Mouse (Mus musculus) heart, embryonic 16.5 days (tissue): ENCODE measurements around the gene Thsd7b. TPM values are rescaled to one million over a fixed set of nuclear protein-coding genes. Genes with fewer than 3 reads are reported as not detected.

Experiments
- ATAC-seq: fragments of 200-750 bp; cut with Nextera tagmentation; replicated peaks from 2 replicates; pipeline ENCODE4 v1.8.0; 2017; ENCODE audit warnings: moderate number of reproducible peaks; ENCODE audit not compliant: insufficient read depth, low FRiP score; ENCODE audit errors: extremely low read depth
- H3K27ac ChIP-seq: fragments of 300-500 bp; sonication (generic); 2 replicates; pipeline ENCODE4 v1.5.1; 2014; ENCODE audit warnings: mild to moderate bottlenecking, low read length, control low read depth, moderate library complexity
- H3K27me3 ChIP-seq: fragments of 300-500 bp; sonication (generic); 2 replicates; pipeline ENCODE4 v1.6.1; 2014; ENCODE audit warnings: low read length, mixed read lengths; ENCODE audit not compliant: control insufficient read depth, insufficient read depth
- H3K36me3 ChIP-seq: fragments of 300-500 bp; sonication (generic); 2 replicates; pipeline ENCODE4 v1.6.1; 2014; ENCODE audit not compliant: control insufficient read depth, insufficient read depth
- H3K4me1 ChIP-seq: fragments of 300-500 bp; sonication (generic); 2 replicates; pipeline ENCODE4 v1.6.1; 2014; ENCODE audit warnings: low read length, mixed read lengths; ENCODE audit not compliant: control insufficient read depth, insufficient read depth
- H3K4me2 ChIP-seq: fragments of 300-500 bp; sonication (generic); 2 replicates; pipeline ENCODE4 v1.6.1; 2014; ENCODE audit warnings: low read depth, mild to moderate bottlenecking, control low read depth, low read length
- H3K4me3 ChIP-seq: fragments of 300-500 bp; sonication (generic); 2 replicates; pipeline ENCODE4 v1.5.1; 2014; ENCODE audit warnings: mild to moderate bottlenecking, control low read depth, low read length
- H3K9ac ChIP-seq: fragments of 300-500 bp; sonication (generic); 2 replicates; pipeline ENCODE4 v1.6.1; 2014; ENCODE audit warnings: low read length, control low read depth
- H3K9me3 ChIP-seq: fragments of 300-500 bp; sonication (generic); replicated peaks from 2 replicates; pipeline ENCODE4 v1.6.1; 2016; ENCODE audit warnings: low read length; ENCODE audit not compliant: control insufficient read depth
- WGBS: fragments of 180-500 bp; shearing (Covaris S2); extraction: QIAGEN DNeasy Blood & Tissue Kit; methylation state at CpG from one replicate; pipeline ENCODE4 v1.1.7; 2014; 5-methylcytosine and 5-hydroxymethylcytosine counted together
- polyA plus RNA-seq: library from polyadenylated mRNA; unstranded; fragments of >200 nt; fragmentation: Nextera tagmentation; extraction: Ambion mirVana; gene quantifications from 2 replicates; pipeline ENCODE4 v1.2.1, GENCODE M21; 2015

Thsd7b gene
- polyA plus RNA-seq, 1 experiment from 2014 or later = 1.7 TPM

GRCm38 (mm10) chr1:129363368-129363767, 90.3 kb downstream of the Thsd7b start:
- no peak for ATAC-seq
- H3K4me3 ChIP-seq = no peak overlapping the region
- no peak overlapping the region for H3K27ac ChIP-seq
- no peaks in the 10 kb centered on the region for H3K9me3 ChIP-seq
- no peaks in the 10 kb centered on the region for H3K27me3 ChIP-seq
- no peaks in the 10 kb centered on the region for H3K36me3 ChIP-seq
- WGBS = 78% methylated on average over 4 of the region's 4 CpGs
- H3K4me1 ChIP-seq = no peaks in the 10 kb centered on the region
- no peak overlapping the region for H3K9ac ChIP-seq
- H3K4me2 ChIP-seq = no peak overlapping the region

GRCm38 (mm10) chr1:129364828-129365227, 91.7 kb downstream of the Thsd7b start:
- H3K36me3 ChIP-seq = no peaks in the 10 kb centered on the region
- H3K27ac ChIP-seq = no peak overlapping the region
- no peaks in the 10 kb centered on the region for H3K4me1 ChIP-seq
- no peak overlapping the region for H3K9ac ChIP-seq
- H3K27me3 ChIP-seq = no peaks in the 10 kb centered on the region
- no peak for ATAC-seq
- H3K4me3 ChIP-seq = no peak overlapping the region
- H3K9me3 ChIP-seq = no peaks in the 10 kb centered on the region
- no peak overlapping the region for H3K4me2 ChIP-seq

GRCm38 (mm10) chr1:129365590-129365989, 92.5 kb downstream of the Thsd7b start:
- Histone ChIP-seq H3K36me3 (no peaks in the 10 kb centered on the region), H3K9me3 (no peaks in the 10 kb centered on the region), H3K27me3 (no peaks in the 10 kb centered on the region), H3K9ac (no peak overlapping the region), H3K4me1 (no peaks in the 10 kb centered on the region), H3K27ac (no peak overlapping the region), H3K4me3 (no peak overlapping the region), H3K4me2 (no peak overlapping the region)
- 50% methylated on average over 1 of the region's 1 CpGs for WGBS
- ATAC-seq = no peak

- Histone ChIP-seq H3K36me3 (no peaks in the 10 kb centered on the region), H3K27me3 (no peaks in the 10 kb centered on the region), H3K4me1 (no peaks in the 10 kb centered on the region), H3K4me2 (no peak overlapping the region), H3K27ac (no peak overlapping the region), H3K9ac (no peak overlapping the region), H3K9me3 (no peaks in the 10 kb centered on the region), H3K4me3 (no peak overlapping the region)
- ATAC-seq = no peak
Observed at GRCm38 (mm10) chr1:129386479-129386878, 113.4 kb downstream of the Thsd7b start.

GRCm38 (mm10) chr1:129411584-129411983, 138.5 kb downstream of the Thsd7b start:
- WGBS = 90% methylated on average over 1 of the region's 1 CpGs
- Histone ChIP-seq H3K36me3 (no peaks in the 10 kb centered on the region), H3K27me3 (no peaks in the 10 kb centered on the region), H3K9me3 (no peaks in the 10 kb centered on the region), H3K4me1 (no peaks in the 10 kb centered on the region), H3K4me3 (no peak overlapping the region), H3K27ac (no peak overlapping the region), H3K9ac (no peak overlapping the region), H3K4me2 (no peak overlapping the region)
- ATAC-seq = no peak

- Histone ChIP-seq H3K4me2 (no peak overlapping the region), H3K4me3 (no peak overlapping the region), H3K27me3 (no peaks in the 10 kb centered on the region), H3K4me1 (no peaks in the 10 kb centered on the region), H3K9ac (no peak overlapping the region), H3K9me3 (no peaks in the 10 kb centered on the region), H3K27ac (no peak overlapping the region), H3K36me3 (no peaks in the 10 kb centered on the region)
- ATAC-seq = no peak
Observed at GRCm38 (mm10) chr1:129421581-129421980, 148.5 kb downstream of the Thsd7b start.

- H3K9me3 ChIP-seq = no peaks in the 10 kb centered on the region
- H3K4me3 ChIP-seq = no peak overlapping the region
- ATAC-seq = no peak
- no peak overlapping the region for H3K27ac ChIP-seq
- no peaks in the 10 kb centered on the region for H3K4me1 ChIP-seq
- H3K36me3 ChIP-seq = no peaks in the 10 kb centered on the region
- H3K9ac ChIP-seq = no peak overlapping the region
- H3K27me3 ChIP-seq = no peaks in the 10 kb centered on the region
- 70% methylated on average over 2 of the region's 2 CpGs for WGBS
- no peak overlapping the region for H3K4me2 ChIP-seq
Observed at GRCm38 (mm10) chr1:129464414-129464813, 191.3 kb downstream of the Thsd7b start.

GRCm38 (mm10) chr1:129473504-129473903, 200.4 kb downstream of the Thsd7b start:
- peaks cover 10% of the 10 kb centered on the region for H3K4me1 ChIP-seq
- no peaks in the 10 kb centered on the region for H3K27me3 ChIP-seq
- H3K4me2 ChIP-seq = no peak overlapping the region
- no peaks in the 10 kb centered on the region for H3K9me3 ChIP-seq
- no peaks in the 10 kb centered on the region for H3K36me3 ChIP-seq
- no peak overlapping the region for H3K9ac ChIP-seq
- WGBS = 77% methylated on average over 7 of the region's 7 CpGs
- ATAC-seq = no peak
- no peak overlapping the region for H3K4me3 ChIP-seq
- no peak overlapping the region for H3K27ac ChIP-seq

- Histone ChIP-seq H3K27ac (no peak overlapping the region), H3K36me3 (no peaks in the 10 kb centered on the region), H3K4me2 (no peak overlapping the region), H3K9me3 (no peaks in the 10 kb centered on the region), H3K4me3 (no peak overlapping the region), H3K4me1 (peaks cover 8% of the 10 kb centered on the region), H3K27me3 (no peaks in the 10 kb centered on the region), H3K9ac (no peak overlapping the region)
- 63% methylated on average over 5 of the region's 5 CpGs for WGBS
- no peak for ATAC-seq
Observed at GRCm38 (mm10) chr1:129484266-129485031, 211.3 kb downstream of the Thsd7b start.
